Mouse (Mus musculus) limb, embryonic 11.5 days (tissue): ENCODE measurements around the gene Snx8. TPM values are rescaled to one million over a fixed set of nuclear protein-coding genes. Genes with fewer than 3 reads are reported as not detected.
A peak's percentile ranks its signal among the peaks of the same experiment; 100 is the strongest.

Experiments used
- ATAC-seq: fragments of 200-750 bp; cut with Nextera tagmentation; 2 replicates; pipeline ENCODE4 v1.8.0; 2017; ENCODE audit warnings: low read depth; ENCODE audit not compliant: insufficient number of reproducible peaks, low FRiP score, low TSS enrichment
- DNase-seq: peaks from one replicate; pipeline ENCODE4 v3.0.0-alpha.2; 2015; ENCODE audit warnings: low spot score
- H3K27ac ChIP-seq: fragments of 300-500 bp; sonication (generic); replicated peaks from 2 replicates; pipeline ENCODE4 v1.5.1; 2014; ENCODE audit warnings: low read depth, mild to moderate bottlenecking, low read length
- H3K27me3 ChIP-seq: fragments of 300-500 bp; sonication (generic); 2 replicates; pipeline ENCODE4 v1.6.1; 2014; ENCODE audit warnings: mild to moderate bottlenecking, low read length, mixed read lengths; ENCODE audit not compliant: control insufficient read depth, insufficient read depth
- H3K36me3 ChIP-seq: fragments of 300-500 bp; sonication (generic); 2 replicates; pipeline ENCODE4 v1.6.1; 2014; ENCODE audit warnings: mild to moderate bottlenecking, low read length, moderate library complexity, mixed read lengths; ENCODE audit not compliant: control insufficient read depth, insufficient read depth
- H3K4me1 ChIP-seq: fragments of 300-500 bp; sonication (generic); 2 replicates; pipeline ENCODE4 v1.6.1; 2014; ENCODE audit warnings: low read length, mixed read lengths; ENCODE audit not compliant: control insufficient read depth, insufficient read depth
- H3K4me2 ChIP-seq: fragments of 300-500 bp; sonication (generic); 2 replicates; pipeline ENCODE4 v1.6.1; 2014; ENCODE audit warnings: low read depth, mild to moderate bottlenecking, moderate library complexity; ENCODE audit not compliant: severe bottlenecking
- H3K4me3 ChIP-seq: fragments of 300-500 bp; sonication (generic); 2 replicates; pipeline ENCODE4 v1.5.1; 2014; ENCODE audit warnings: low read depth, low read length
- H3K9ac ChIP-seq: fragments of 300-500 bp; sonication (generic); 2 replicates; pipeline ENCODE4 v1.6.1; 2014; ENCODE audit warnings: mild to moderate bottlenecking, low read length
- H3K9me3 ChIP-seq: fragments of 300-500 bp; sonication (generic); 2 replicates; pipeline ENCODE4 v1.6.1; 2016; ENCODE audit warnings: low read length; ENCODE audit not compliant: control insufficient read depth
- WGBS: fragments of 180-500 bp; shearing (Covaris S2); extraction: QIAGEN DNeasy Blood & Tissue Kit; methylation state at CpG from one replicate; pipeline ENCODE4 v1.1.7; 2014; 5-methylcytosine and 5-hydroxymethylcytosine counted together
- polyA plus RNA-seq: library from polyadenylated mRNA; unstranded; fragments of >200 nt; fragmentation: Nextera tagmentation; extraction: Ambion mirVana; gene quantifications from 2 replicates; pipeline ENCODE4 v1.2.1, GENCODE M21; 2014

The Snx8 gene
- 9.7 and 10.1 TPM in 2 replicates for polyA plus RNA-seq

DNA sequence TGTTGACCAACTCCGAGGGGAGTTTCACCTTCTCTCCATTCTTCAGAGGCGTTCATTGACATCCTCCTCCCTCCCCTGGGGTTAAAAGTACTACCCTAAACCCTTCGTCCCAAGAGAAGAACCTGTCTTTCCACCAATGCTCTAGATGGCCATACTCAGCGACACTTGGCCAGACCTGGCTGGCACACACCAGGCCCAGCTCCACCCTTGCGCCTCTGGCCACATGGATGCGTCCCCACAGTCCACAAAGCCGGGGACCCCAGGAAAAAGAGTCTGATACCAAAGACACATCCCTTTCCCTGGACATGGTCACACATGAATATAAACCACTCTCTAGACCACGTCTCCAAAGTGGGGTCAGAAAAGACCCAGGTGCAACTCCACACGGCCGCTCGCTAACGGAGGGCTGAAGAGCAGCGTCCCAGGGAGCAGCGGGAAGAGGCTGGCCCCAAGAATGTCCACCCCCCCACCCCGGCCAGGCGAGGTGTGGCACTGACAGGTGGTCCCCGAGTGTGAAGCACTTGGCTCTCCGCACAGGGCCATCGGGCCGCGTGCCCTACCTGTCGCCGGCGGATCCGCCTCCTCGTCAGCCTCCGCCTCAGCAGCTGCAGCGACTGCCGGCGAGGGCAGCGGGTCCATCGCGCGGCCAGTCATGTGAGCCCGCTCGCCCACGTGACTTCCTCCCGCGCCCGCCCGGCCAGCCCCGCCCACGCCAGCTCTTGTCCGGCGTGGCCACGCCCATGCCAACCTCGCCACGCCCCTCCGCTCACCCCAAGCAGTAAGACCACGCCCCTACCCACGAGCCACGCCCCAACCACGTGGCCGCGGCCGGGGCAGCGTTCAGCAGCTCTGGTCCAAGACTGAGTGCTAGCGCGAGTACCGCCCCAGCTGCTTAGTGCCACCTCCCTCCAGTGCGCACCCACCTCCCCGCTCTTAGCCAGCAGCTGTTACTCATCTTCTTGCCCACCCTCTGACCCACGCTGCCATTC lies at the start of gene Snx8:
Snx8 (minus strand) TSS at position 675 of the 989 bp plus-strand sequence.
- ATAC-seq: peak; percentile 93
- Histone ChIP-seq H3K36me3 (no peaks in the 10 kb centered on the region), H3K27ac (no peak within 1 kb of the TSS), H3K4me3 (peak within 1 kb of the TSS; percentile 62), H3K4me1 (peaks cover 5% of the 10 kb centered on the region; the same call in 1 of the 2 replicates), H3K27me3 (no peaks in the 10 kb centered on the region), H3K4me2 (peak within 1 kb of the TSS; percentile 96), H3K9me3 (no peaks in the 10 kb centered on the region), H3K9ac (peak within 1 kb of the TSS; percentile 57)
- DNase-seq: peak; percentile 99
- WGBS: under 1% methylated on average over 62 of the region's 63 CpGs

DNA sequence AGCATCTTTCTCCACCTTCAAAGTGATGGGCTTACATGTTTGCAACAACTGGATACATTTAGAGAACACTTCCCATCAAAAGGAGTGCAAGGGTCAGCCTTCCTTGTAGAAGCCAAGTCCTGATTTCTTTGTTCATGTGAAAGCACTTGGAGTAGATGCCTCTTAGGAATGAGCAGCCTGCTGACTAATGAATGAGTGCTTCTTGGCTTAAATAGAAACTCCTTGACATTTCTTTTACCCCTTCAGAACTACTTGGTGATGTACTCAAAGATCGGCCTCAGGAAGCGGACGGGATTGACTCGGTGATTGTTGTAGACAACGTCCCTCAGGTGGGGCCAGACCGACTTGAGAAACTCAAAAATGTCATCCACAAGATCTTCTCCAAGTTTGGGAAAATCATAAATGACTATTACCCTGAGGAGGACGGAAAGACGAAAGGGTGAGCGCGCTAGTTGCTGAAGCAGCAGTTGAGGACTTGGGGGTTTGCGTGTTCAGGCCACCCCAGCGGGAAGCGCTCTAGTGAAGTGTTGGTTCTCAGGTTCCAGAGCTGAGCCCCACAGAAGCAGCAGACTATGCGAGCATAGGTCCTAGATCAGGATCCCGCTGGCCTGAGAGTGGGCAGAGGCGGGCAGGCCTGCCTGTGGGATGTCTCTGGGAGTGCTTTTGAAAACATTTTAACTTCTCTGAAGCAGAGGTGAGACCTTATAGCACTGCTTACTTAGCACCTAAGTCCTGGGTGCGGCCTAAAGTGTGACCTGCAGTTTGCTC lies 36.1 kb upstream of the Snx8 start:
- H3K4me3 ChIP-seq: no peak overlapping the region
- no peak for DNase-seq
- 96% methylated on average over 17 of the region's 17 CpGs for WGBS
- peaks cover 7% of the 10 kb centered on the region for H3K4me1 ChIP-seq
- H3K36me3 ChIP-seq: peaks cover 32% of the 10 kb centered on the region
- no peaks in the 10 kb centered on the region for H3K9me3 ChIP-seq
- no peaks in the 10 kb centered on the region for H3K27me3 ChIP-seq
- no peak overlapping the region for H3K9ac ChIP-seq
- no peak for ATAC-seq
- no peak overlapping the region for H3K27ac ChIP-seq
- no peak overlapping the region for H3K4me2 ChIP-seq

DNA sequence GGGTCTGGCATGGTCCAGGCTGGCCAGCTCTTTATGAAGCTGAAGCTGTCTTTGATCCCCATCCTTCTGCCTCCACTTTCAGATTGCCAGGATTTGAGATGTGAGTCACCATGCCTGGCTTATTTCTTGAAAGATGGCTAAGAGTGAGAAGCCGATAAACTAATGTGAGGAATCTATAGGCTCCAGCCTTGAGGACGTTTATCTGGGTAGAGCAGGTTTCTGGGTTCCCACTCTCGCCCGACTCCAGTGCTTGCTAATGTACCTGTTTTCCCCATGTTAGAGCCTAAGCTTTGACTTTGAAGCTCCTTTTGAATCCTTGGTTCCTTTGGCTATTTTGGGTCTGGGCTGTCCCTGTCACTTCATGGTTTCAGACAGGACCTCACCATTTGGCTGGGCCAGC lies 31.6 kb upstream of the Snx8 start:
- Histone ChIP-seq H3K27me3 (no peaks in the 10 kb centered on the region), H3K4me1 (peaks cover 7% of the 10 kb centered on the region), H3K9me3 (no peaks in the 10 kb centered on the region), H3K4me3 (peak overlapping the region; percentile 99), H3K36me3 (peaks cover 9% of the 10 kb centered on the region), H3K9ac (peak overlapping the region; percentile 47), H3K4me2 (peak overlapping the region; percentile 84), H3K27ac (no peak overlapping the region)
- 69% methylated on average over 4 of the region's 4 CpGs for WGBS
- no peak for DNase-seq
- no peak for ATAC-seq

DNA sequence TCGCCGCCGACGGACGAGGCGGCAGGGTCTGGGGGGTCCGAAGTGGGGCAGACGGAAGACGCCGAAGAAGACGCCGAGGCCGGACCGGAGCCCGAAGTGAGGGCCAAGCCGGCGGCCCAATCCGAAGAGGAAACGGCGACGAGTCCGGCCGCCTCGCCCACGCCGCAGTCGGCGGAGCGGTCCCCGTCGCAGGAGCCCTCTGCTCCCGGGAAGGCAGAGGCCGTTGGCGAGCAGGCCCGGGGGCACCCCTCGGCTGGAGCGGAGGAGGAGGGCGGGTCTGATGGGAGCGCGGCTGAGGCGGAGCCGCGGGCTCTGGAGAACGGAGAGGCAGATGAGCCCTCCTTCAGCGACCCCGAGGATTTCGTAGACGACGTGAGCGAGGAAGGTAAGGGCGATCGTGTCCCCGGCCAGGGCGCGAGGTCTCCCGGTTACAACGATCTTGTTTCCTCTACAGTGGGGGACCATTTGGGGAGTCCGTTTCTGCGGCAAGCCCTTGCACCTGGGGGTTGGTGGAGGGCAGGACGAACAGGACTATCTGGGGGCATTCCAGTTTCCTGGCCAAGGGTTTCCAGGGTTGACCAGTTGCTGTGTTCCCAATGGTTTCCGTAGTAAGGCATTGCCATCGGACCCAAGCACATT lies 30.5 kb upstream of the Snx8 start:
- H3K9ac ChIP-seq: peak overlapping the region; percentile 95
- peaks cover 7% of the 10 kb centered on the region for H3K4me1 ChIP-seq
- no peak for ATAC-seq
- peak; percentile 50 for DNase-seq
- peaks cover 6% of the 10 kb centered on the region for H3K36me3 ChIP-seq
- H3K27ac ChIP-seq: peak overlapping the region; percentile 4
- H3K27me3 ChIP-seq: no peaks in the 10 kb centered on the region
- peak overlapping the region; percentile 99 for H3K4me3 ChIP-seq
- under 1% methylated on average over 45 of the region's 62 CpGs for WGBS
- H3K4me2 ChIP-seq: peak overlapping the region; percentile 84
- no peaks in the 10 kb centered on the region for H3K9me3 ChIP-seq

DNA sequence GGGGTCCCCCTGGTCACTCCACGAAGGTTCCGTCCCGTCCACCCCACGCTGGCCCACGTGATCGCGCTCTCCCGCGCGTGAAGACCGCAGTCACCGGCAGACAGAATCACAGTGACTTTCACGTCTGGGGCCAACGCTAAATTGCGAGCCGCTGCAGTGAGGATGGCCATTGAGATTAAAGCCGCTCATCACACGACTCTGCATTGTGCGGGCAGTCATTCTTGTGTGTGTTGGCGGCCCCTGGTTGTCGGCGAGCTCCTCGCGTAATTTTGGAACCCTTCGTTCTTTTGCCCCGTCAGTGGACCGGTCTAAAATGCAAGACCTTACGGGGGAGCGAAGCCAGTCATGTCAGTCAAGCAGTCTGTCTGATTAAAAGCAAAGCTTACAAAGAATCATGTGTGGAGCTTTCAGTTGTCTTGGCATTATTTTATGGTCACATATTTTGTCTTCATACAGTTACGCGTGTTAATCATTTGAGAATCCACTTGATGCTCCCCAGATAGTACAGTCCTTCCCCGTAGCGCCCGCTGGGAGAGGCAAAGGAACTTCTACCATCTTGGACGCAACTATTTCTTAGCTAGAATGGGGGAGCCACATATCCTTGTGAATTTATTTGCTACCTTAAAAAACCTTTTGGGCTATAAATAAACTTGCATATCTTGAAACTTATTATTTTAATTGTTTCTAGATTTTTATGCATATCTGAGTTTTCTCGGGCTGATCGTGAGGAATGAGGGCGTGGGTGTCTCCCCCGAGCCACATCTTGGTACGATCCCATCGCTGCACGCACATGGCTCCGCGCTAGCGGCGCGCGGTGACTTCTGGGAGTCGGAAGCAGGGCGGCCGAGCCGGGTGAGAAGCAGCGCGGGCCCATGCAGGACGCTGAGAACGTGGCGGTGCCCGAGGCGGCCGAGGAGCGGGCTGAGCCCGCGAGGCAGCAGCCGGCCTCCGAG lies 29.7 kb upstream of the Snx8 start, which contains the start of gene Eif3b:
Eif3b (plus strand) TSS at position 840 of the 953 bp plus-strand sequence.
- H3K27me3 ChIP-seq: no peaks in the 10 kb centered on the region
- H3K4me3 ChIP-seq: peak within 1 kb of the TSS; percentile 99
- peaks cover 7% of the 10 kb centered on the region for H3K4me1 ChIP-seq
- H3K4me2 ChIP-seq: peak within 1 kb of the TSS; percentile 84
- H3K9ac ChIP-seq: peak within 1 kb of the TSS; percentile 95
- WGBS: under 1% methylated on average over 65 of the region's 65 CpGs
- H3K9me3 ChIP-seq: no peaks in the 10 kb centered on the region
- peak; percentile 90 for DNase-seq
- H3K27ac ChIP-seq: peak within 1 kb of the TSS; percentile 88
- peak; percentile 87 for ATAC-seq
- H3K36me3 ChIP-seq: peaks cover 5% of the 10 kb centered on the region

DNA sequence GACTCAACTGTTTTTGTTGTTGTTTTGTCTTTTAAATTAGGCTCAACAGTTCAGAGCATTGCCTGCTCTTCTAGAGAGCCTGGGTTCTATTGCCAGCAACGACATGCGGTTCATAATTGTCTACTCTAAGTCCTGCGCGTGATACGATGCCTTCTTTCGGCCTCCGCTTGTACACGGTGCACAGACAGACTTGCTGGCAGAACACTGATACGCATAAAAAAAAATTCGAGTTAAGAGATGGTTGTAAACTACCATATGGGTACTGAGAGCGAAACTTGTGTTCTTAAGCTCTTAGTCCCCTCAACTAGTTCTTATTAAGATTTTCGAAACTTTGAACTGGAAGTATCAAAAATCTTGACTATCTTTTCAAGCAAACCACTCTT lies 29.0 kb upstream of the Snx8 start:
- DNase-seq: peak; percentile 38
- Histone ChIP-seq H3K27me3 (no peaks in the 10 kb centered on the region), H3K36me3 (peaks cover 5% of the 10 kb centered on the region), H3K4me3 (peak overlapping the region; percentile 99), H3K27ac (peak overlapping the region; percentile 88), H3K4me2 (peak overlapping the region; percentile 65), H3K4me1 (peaks cover 7% of the 10 kb centered on the region), H3K9ac (peak overlapping the region; percentile 88), H3K9me3 (no peaks in the 10 kb centered on the region)
- under 1% methylated on average over 12 of the region's 12 CpGs for WGBS
- no peak for ATAC-seq

DNA sequence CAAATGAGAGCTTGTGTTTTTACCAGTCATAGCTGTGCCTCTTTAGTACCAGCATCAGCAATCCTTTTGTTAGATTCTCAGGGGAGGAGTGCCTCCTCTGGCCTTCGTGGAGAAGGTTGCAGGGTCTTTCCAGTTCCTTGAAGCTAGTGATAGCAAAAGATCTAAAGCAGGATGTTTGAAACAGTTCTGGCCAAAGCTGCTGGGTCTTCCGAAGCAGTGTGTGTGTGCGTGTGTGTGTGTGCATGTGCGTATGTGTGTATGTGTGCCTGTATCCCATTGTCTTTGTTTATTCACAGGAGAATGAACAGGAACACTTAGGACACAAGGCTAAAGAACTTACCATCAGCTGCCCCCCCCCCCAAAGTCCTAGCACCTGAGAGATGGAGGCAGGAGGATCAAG lies 25.6 kb upstream of the Snx8 start:
- H3K4me1 ChIP-seq: no peaks in the 10 kb centered on the region
- H3K27me3 ChIP-seq: no peaks in the 10 kb centered on the region
- 70% methylated on average over 4 of the region's 4 CpGs for WGBS
- H3K36me3 ChIP-seq: no peaks in the 10 kb centered on the region
- no peak for DNase-seq
- no peak for ATAC-seq
- no peaks in the 10 kb centered on the region for H3K9me3 ChIP-seq
- H3K27ac ChIP-seq: no peak overlapping the region
- H3K4me3 ChIP-seq: no peak overlapping the region
- no peak overlapping the region for H3K9ac ChIP-seq
- no peak overlapping the region for H3K4me2 ChIP-seq
